Mouse (Mus musculus): ENCODE results near the gene Lrrfip1. TPM values are rescaled to one million over a fixed set of nuclear protein-coding genes. Genes with fewer than 3 reads are reported as not detected.

The Lrrfip1 gene
- polyA plus RNA-seq, 1 experiment = 31.7 TPM

DNA sequence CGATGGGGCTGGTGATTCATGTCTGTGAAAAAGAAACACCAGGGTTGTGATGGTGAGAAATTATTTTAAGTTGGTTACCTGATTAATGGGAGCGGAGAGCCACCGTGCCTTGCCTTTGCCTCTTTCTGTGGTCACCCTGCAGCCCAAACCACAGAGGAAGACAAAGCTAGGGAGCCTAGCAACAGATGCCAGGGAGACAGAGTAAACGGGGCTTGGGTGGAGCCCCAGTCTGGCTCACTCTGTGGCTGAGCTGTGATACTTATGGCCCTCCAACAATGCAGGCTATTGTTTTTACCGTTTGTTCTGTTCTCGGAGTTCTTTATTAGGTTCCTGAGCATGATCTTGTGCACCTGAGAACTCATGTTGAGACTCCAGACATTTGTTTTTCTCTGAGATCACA lies 50.8 kb downstream of the Lrrfip1 start:
- DNase-seq (ENCODE audit: low read depth) = no peak
- TF ChIP-seq POLR2A (IDR thresholded peaks at IDR 0.05; ENCODE audit: borderline replicate concordance, extremely low read depth, insufficient read depth, insufficient read length, poor library complexity, severe bottlenecking) = no peak

DNA sequence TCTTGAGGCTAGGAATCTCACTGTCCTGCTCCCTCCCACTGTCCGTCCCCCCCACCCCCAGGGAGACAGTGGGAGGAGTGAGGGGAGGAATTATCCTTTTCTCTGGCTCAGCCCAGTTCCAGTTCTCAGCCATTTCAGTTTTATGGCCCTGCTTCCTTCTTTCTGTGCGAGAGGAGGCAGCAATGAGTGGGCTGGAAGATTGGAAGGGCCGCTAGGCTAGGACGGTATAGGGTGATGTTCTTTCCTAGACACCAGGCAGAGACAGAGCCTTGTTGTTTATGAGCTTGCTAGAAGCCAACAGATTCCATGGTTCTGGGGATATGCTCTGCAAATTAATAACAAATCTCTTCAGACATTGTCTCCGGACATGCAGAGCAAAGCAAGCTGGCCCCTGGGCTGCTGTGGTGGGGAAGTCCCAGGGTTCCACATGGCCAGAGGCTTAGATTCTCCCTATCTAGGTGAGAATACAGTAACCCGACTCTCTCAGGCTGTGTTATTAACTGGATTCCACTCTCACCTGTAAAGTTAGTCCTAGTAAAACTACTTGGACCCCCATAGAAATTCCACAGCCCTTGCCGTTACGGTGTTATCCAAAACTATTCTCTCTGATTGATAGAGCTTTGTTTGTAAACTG lies 53.0 kb downstream of the Lrrfip1 start:
- TF ChIP-seq CTCF (IDR thresholded peaks at IDR 0.05; ENCODE audit: borderline replicate concordance, extremely low read depth, insufficient read depth, insufficient read length) = no peak
- no peak for TF ChIP-seq POLR2A (IDR thresholded peaks at IDR 0.05; ENCODE audit: borderline replicate concordance, extremely low read depth, insufficient read depth, insufficient read length, poor library complexity, severe bottlenecking)
- DNase-seq (ENCODE audit: low read depth) = no peak

DNA sequence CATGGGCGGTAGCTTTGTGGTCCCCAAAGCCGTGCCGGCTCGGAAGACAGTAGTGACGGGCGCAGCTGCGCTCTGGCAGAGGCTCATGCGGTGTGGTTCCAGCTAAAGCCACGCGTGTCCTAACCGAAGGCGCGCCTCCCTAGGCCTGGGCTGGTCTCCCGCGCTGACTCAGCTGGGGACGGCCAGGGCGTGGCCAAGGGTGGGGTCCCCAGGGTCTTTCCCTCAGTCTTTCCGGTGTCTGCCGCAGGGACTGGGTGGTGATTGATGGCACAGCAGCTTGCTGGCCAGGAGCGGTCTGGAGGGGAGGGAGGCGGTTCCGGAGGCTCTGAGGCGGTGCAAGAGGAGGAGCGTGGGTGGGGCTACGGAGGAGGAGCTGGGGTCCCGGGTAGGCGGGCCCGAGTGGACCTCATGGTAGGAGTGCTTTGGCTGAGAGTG lies 54.2 kb downstream of the Lrrfip1 start:
- DNase-seq (ENCODE audit: low read depth) = peak; percentile 90

DNA sequence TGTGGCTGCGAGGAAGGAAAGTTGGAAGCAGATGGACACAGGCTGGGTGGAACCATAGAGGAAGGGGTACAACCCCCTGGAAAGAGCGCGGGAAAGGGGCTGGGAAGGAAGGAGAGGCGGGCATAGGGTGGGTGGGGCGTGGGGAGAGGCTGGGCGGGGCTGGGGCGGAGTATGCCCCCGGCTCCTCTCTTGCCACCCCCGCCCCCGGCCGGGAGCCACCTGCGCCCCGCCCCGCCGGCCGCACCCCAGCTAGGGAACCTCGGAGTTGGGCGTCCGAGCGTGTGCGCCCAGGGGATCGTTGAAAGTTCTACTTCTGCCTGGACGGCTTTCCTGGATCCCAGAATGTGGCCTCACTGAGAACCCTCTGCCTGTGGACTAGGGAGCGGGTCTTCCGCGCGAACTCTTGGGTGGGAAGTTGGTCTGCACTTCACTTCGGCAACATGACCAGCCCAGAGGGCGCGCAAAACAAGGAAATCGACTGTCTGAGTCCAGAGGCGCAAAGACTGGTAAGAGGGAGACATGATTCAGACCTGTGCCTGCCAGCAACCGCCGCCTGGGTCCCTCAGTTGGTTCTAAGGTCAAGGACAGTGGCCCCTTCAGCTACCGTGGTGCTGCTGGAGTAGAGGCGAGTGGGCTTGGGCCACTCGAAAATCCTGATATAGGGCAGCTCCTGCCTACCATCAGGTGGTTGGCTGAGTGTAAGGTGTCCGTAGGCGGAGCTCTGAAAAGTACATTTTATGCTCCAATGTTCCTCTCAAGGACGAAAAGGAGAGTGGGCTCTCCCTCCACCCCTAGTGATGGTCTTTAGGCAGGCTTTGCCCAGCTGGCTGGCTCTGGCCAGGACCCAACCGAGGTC lies 54.9 kb downstream of the Lrrfip1 start:
- DNase-seq (ENCODE audit: low read depth) = peak; percentile 35
- TF ChIP-seq POLR2A (IDR thresholded peaks at IDR 0.05; ENCODE audit: borderline replicate concordance, extremely low read depth, insufficient read depth, insufficient read length, poor library complexity, severe bottlenecking) = no peak

More for the DNA sequence above, 54.2 kb downstream of the Lrrfip1 start:
- no peak for TF ChIP-seq CTCF (IDR thresholded peaks at IDR 0.05; ENCODE audit: borderline replicate concordance, extremely low read depth, insufficient read depth, insufficient read length)
- TF ChIP-seq POLR2A (IDR thresholded peaks at IDR 0.05; ENCODE audit: borderline replicate concordance, extremely low read depth, insufficient read depth, insufficient read length, poor library complexity, severe bottlenecking) = no peak

DNA sequence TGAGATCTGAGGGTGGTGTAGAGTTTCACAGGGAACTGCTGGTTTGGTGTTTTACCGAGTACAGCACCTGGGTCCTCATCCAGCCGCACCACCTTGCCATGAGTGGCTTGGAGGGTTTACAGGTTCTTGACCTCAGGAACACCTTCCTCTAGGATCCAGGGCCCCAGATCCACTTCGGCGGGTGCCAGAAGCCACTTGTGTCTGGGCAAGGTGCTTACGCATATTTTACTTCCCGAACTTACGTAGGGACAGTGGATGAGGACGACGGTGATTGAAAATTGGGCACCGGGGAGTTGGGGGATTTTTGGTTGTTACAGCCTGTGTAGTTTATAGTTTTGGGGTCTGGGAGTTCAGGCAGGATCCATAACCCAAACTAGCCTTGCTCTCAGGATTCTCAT lies 55.5 kb downstream of the Lrrfip1 start:
- no peak for DNase-seq (ENCODE audit: low read depth)
- TF ChIP-seq CTCF (IDR thresholded peaks at IDR 0.05; ENCODE audit: borderline replicate concordance, extremely low read depth, insufficient read depth, insufficient read length) = no peak
- TF ChIP-seq POLR2A (IDR thresholded peaks at IDR 0.05; ENCODE audit: borderline replicate concordance, extremely low read depth, insufficient read depth, insufficient read length, poor library complexity, severe bottlenecking) = no peak

DNA sequence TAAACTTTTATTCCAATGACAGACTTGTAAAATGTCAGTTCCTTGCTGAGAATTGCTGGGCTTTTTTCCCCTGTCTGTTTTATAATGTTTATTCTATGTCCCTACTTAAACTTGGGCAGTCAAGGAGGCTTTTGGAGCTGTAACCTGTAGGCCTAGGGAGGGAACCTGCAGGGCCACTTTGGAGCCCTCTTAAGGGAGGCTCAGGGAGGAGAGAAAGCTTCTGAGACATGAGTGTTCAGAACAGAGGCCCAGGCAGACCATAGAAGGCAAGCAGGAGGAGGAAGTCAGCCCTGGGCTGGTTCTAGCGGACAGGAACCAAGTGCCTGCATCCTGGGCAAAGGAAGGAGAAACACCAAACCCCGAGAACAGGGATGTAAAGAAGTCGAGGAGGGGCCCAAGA lies 56.3 kb downstream of the Lrrfip1 start:
- no peak for TF ChIP-seq POLR2A (IDR thresholded peaks at IDR 0.05; ENCODE audit: borderline replicate concordance, extremely low read depth, insufficient read depth, insufficient read length, poor library complexity, severe bottlenecking)
- no peak for DNase-seq (ENCODE audit: low read depth)

DNA sequence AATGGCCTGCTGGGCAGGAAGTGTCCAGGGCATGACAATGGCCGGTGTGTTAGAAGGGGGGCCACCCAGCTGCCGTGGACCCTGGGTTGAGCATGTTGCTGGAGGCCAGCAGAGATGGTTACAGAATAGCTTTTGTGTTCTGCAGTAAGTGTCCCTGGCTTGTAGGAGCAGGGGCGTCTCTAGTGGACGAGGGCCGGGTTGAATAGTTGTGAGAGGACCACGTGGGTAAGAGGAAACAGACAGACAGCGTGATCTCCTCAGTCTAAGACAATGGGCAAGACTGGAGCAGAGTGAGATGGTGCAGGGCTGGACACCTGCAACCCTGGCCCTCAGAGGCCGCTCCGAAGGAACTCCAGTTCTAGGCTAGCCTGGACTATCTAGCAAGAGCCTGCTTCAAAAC lies 57.2 kb downstream of the Lrrfip1 start:
- DNase-seq (ENCODE audit: low read depth) = no peak
- TF ChIP-seq POLR2A (IDR thresholded peaks at IDR 0.05; ENCODE audit: borderline replicate concordance, extremely low read depth, insufficient read depth, insufficient read length, poor library complexity, severe bottlenecking) (no peak), CTCF (IDR thresholded peaks at IDR 0.05; ENCODE audit: borderline replicate concordance, extremely low read depth, insufficient read depth, insufficient read length) (no peak)

DNA sequence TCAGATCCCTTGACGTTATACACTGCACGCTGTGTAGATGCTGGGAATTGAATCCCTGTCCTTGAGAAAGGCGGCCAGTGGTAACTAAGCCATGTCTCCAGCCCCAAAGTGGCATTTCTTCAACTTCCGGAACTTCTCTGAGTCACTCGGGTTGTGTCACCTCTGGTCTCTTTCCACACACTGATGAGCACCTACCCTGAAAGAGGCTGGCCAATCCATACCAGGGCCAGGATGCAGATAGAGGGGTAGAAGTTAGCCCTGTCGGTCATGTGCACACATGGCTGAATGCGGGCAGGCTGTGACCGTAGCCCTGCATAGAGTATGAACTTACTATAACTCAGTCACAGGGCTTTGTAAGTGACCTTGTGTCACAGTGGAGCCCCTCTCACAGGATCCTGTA lies 57.9 kb downstream of the Lrrfip1 start:
- no peak for DNase-seq (ENCODE audit: low read depth)
- TF ChIP-seq CTCF (IDR thresholded peaks at IDR 0.05; ENCODE audit: borderline replicate concordance, extremely low read depth, insufficient read depth, insufficient read length) (no peak), POLR2A (IDR thresholded peaks at IDR 0.05; ENCODE audit: borderline replicate concordance, extremely low read depth, insufficient read depth, insufficient read length, poor library complexity, severe bottlenecking) (no peak)

DNA sequence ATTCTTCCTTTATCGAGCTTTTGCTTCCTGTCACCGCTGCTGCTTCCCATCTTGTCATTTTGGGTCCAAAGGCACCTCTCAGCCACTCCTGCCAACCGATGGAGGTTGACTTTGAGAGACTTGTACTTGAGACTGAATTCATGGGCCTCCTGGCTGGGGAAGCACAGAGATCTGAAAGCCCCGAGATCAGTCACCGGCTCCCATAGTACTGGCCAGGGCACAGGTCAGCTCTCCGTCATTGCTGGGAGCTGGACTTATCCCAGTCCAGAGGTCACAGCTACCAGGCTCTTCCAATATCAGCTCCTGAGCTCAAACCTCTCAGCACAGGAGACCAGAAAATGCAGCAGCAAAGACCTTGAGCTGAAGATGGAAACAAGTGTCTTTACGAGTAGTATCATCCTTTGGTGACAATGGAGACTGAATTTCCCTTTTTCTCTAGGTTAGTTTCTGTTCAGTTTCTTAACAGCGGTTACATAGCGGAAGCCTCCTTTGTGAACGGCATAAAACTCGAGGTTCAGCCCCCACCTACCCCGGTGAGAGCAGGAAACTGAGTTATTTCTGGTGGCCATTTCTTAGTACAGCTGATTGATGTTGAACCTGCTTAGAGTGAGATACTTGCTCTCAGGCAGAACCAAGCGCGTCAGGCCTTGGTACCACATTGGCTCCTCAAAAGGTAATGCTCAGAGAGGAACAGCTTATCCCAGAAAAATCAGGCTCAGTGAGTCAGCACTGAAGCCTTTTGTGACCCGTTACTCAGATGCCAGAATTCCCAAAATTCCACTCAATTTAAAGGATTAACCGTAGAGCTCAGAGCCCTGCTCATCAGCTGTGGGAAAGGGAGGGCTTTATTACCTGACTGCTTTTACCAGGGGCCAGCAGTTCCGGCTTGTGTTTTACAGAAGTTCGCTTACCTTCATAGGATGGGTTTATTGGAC lies 59.0 kb downstream of the Lrrfip1 start:
- no peak for DNase-seq (ENCODE audit: low read depth)
- TF ChIP-seq POLR2A (IDR thresholded peaks at IDR 0.05; ENCODE audit: borderline replicate concordance, extremely low read depth, insufficient read depth, insufficient read length, poor library complexity, severe bottlenecking) (no peak), CTCF (IDR thresholded peaks at IDR 0.05; ENCODE audit: borderline replicate concordance, extremely low read depth, insufficient read depth, insufficient read length) (no peak)

DNA sequence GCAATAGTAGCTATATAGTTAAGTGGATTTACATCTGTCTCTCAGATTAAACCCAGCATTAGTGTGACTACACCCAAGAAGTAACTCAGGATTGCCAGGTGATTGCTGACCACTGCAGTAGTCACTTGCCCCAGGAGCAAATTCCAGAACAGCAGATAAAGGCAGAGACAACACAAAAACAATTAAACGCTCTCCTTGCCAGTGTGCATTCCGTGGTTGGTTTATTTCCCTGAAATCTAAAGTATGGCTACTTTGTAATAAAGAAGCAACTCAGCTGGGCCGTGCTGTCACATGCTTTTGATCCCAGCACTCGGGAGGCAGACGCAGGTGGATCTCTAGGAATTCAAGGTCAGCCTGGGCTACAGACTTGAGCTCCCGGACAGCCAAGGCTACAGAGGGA lies 59.7 kb downstream of the Lrrfip1 start:
- no peak for DNase-seq (ENCODE audit: low read depth)
- TF ChIP-seq CTCF (IDR thresholded peaks at IDR 0.05; ENCODE audit: borderline replicate concordance, extremely low read depth, insufficient read depth, insufficient read length) = no peak
- no peak for TF ChIP-seq POLR2A (IDR thresholded peaks at IDR 0.05; ENCODE audit: borderline replicate concordance, extremely low read depth, insufficient read depth, insufficient read length, poor library complexity, severe bottlenecking)

All from brain, embryonic 14.5 days (tissue).